In genomic region chr9:49386119-49386518, GRCm38 (mm10) we compare ENCODE assay signal across 12 mouse cellular contexts. TPM values are rescaled to one million over a fixed set of nuclear protein-coding genes. Genes with fewer than 3 reads are reported as not detected.
DNase-seq lines count a peak whose midpoint lies in the region; ATAC-seq and TF ChIP-seq lines count a peak whose summit lies in the region.
"Had no signal": no experiment of that assay in that cellular context is flagged by ENCODE, and none has a peak within 500 bp of the region (broad histone marks: within the 10 kb centered on the region; RNA-seq: fewer than 3 reads in every experiment).

No protein-coding gene starts in this region.

- 0 out of 2 replicates have a peak overlapping the region, but pooled peaks have one; percentile 5 for H3K4me2 ChIP-seq in forebrain, embryonic 11.5 days (ENCODE audit: low read depth, low read length, severe bottlenecking)
- peak overlapping the region; percentile 22 for H3K4me2 ChIP-seq in midbrain, embryonic 16.5 days (ENCODE audit: low read length)

- TF ChIP-seq CTCF in lung, adult 2 months (IDR thresholded peaks at IDR 0.05; ENCODE audit: insufficient read depth, low read length), result no peak
- no peak for TF ChIP-seq CTCF in kidney, adult 2 months (conservative IDR thresholded peaks at IDR 0.05; ENCODE audit: insufficient read depth, insufficient read length, low read depth, low read length)

- H3K4me3 ChIP-seq in lung, adult 2 months (replicated peaks; ENCODE audit: extremely low read depth, low read depth, low read length), result no peak overlapping the region
- H3K4me3 ChIP-seq in forebrain, embryonic 11.5 days (ENCODE audit: low read depth, low read length), result no peak overlapping the region
- no peak overlapping the region for H3K4me3 ChIP-seq in midbrain, embryonic 16.5 days (ENCODE audit: low read depth, low read length)
- H3K4me3 ChIP-seq in kidney, adult 2 months (ENCODE audit: insufficient read depth, low read depth, low read length), result no peak overlapping the region

- ATAC-seq in forebrain, embryonic 11.5 days (replicated peaks; ENCODE audit: low FRiP score), result no peak
- no peak for ATAC-seq in midbrain, embryonic 16.5 days
- ATAC-seq: hindbrain, embryonic 16.5 days; Patski had no signal

- WGBS in lung, adult 2 months, result 23% methylated on average over 11 of the region's 11 CpGs
- WGBS in forebrain, embryonic 11.5 days, result 25% methylated on average over 11 of the region's 11 CpGs
- WGBS in midbrain, embryonic 16.5 days, result 17% methylated on average over 11 of the region's 11 CpGs
- 36% methylated on average over 11 of the region's 11 CpGs for WGBS in kidney, adult 2 months

- no peak overlapping the region for H3K27ac ChIP-seq in forebrain, embryonic 11.5 days (ENCODE audit: low read depth, low read length)
- H3K27ac ChIP-seq in midbrain, embryonic 16.5 days (ENCODE audit: low read length), result no peak overlapping the region
- no peak overlapping the region for H3K27ac ChIP-seq in kidney, adult 2 months (ENCODE audit: insufficient read depth, low read depth, low read length)
- H3K27ac ChIP-seq: liver, embryonic 14.5 days had no signal

- H3K4me1 ChIP-seq in lung, adult 2 months (ENCODE audit: control insufficient read depth, insufficient read depth, low read length), result no peaks in the 10 kb centered on the region; the same call in 1 of the 2 replicates
- no peaks in the 10 kb centered on the region for H3K4me1 ChIP-seq in forebrain, embryonic 11.5 days (replicated peaks; ENCODE audit: control insufficient read depth, insufficient read depth, low read length)
- no peaks in the 10 kb centered on the region; the same call in 1 of the 2 replicates for H3K4me1 ChIP-seq in midbrain, embryonic 16.5 days (ENCODE audit: control insufficient read depth, insufficient read depth, low read length)
- H3K4me1 ChIP-seq in kidney, adult 2 months (ENCODE audit: control insufficient read depth, insufficient read depth, low read length), result no peaks in the 10 kb centered on the region

- no peaks in the 10 kb centered on the region for H3K27me3 ChIP-seq in forebrain, embryonic 11.5 days (ENCODE audit: control insufficient read depth, insufficient read depth, low read length)
- H3K27me3 ChIP-seq in midbrain, embryonic 16.5 days (ENCODE audit: control insufficient read depth, insufficient read depth, low read depth, low read length), result no peaks in the 10 kb centered on the region
- H3K27me3 ChIP-seq in kidney, adult 2 months (replicated peaks; ENCODE audit: control insufficient read depth, insufficient read depth, low read length), result no peaks in the 10 kb centered on the region; the same call in 1 of the 2 replicates

- H3K36me3 ChIP-seq in forebrain, embryonic 11.5 days (ENCODE audit: control insufficient read depth, insufficient read depth, low read length), result no peaks in the 10 kb centered on the region
- no peaks in the 10 kb centered on the region for H3K36me3 ChIP-seq in midbrain, embryonic 16.5 days (ENCODE audit: control insufficient read depth, insufficient read depth, low read length)
- no peaks in the 10 kb centered on the region for H3K36me3 ChIP-seq in kidney, adult 2 months (ENCODE audit: control insufficient read depth, insufficient read depth, low read length)

- no peak overlapping the region for H3K9ac ChIP-seq in forebrain, embryonic 11.5 days (ENCODE audit: low read length)
- H3K9ac ChIP-seq in midbrain, embryonic 16.5 days (ENCODE audit: low read depth, low read length), result 0 out of 2 replicates have a peak overlapping the region, but pooled peaks have one; percentile 28
- H3K9ac ChIP-seq: liver, embryonic 14.5 days had no signal

- no peak for TF ChIP-seq POLR2A in lung, adult 2 months (IDR thresholded peaks at IDR 0.05; ENCODE audit: borderline replicate concordance, extremely low read depth, low read depth, low read length)
- TF ChIP-seq POLR2A in kidney, adult 2 months (IDR thresholded peaks at IDR 0.05; ENCODE audit: low read depth, low read length), result no peak

- DNase-seq in frontal cortex, adult 2 months (ENCODE audit: extremely low spot score in 1 of 2, low spot score in 1 of 2), result peak; percentile 5 to 26
- DNase-seq in frontal cortex, postnatal 25 days (ENCODE audit: low spot score in 2 of 2), result no peak
- peak; percentile 5 to 13 for DNase-seq in lung, adult 18-20 months
- no peak for DNase-seq in lung, adult 2 months
- no peak for DNase-seq in forebrain, embryonic 11.5 days (ENCODE audit: low spot score)
- no peak for DNase-seq in kidney, adult 8-10 months
- no peak for DNase-seq in kidney, adult 2 months
- DNase-seq: gastrocnemius, postnatal 10 days had no signal

- H3K9me3 ChIP-seq in forebrain, embryonic 11.5 days (ENCODE audit: control insufficient read depth, low read length), result no peaks in the 10 kb centered on the region
- no peaks in the 10 kb centered on the region for H3K9me3 ChIP-seq in midbrain, embryonic 16.5 days (replicated peaks; ENCODE audit: control insufficient read depth, low read length, poor library complexity, severe bottlenecking)

RNA-seq across cellular contexts. Expression of gene Ankk1, which starts 40.7 kb away (rescaled TPM):
- not detected in 2 replicates for polyA plus RNA-seq in frontal cortex, adult 2 months (2012; rRNA removed)
- polyA plus RNA-seq in lung, adult 2 months (2012; rRNA removed), result 0.15 and 0.23 TPM in 2 replicates
- polyA plus RNA-seq in forebrain, embryonic 11.5 days (2014; fragmentation: Nextera tagmentation; extraction: Ambion mirVana), result not detected in 2 replicates
- polyA plus RNA-seq in midbrain, embryonic 16.5 days (2015; fragmentation: Nextera tagmentation; extraction: Ambion mirVana), result not detected in 2 replicates
- polyA plus RNA-seq in kidney, adult 2 months (2012; rRNA removed), result not detected in 2 replicates
- polyA plus RNA-seq: hindbrain, embryonic 16.5 days; liver, embryonic 14.5 days had no signal

RNA-seq across cellular contexts. Expression of gene Drd2, which starts 45.7 kb away (rescaled TPM):
- 4.4 and 8.5 TPM in 2 replicates for polyA plus RNA-seq in frontal cortex, adult 2 months (2012; rRNA removed)
- polyA plus RNA-seq in lung, adult 2 months (2012; rRNA removed), result 0.12 TPM in 1 of 2 replicates, not detected in the other
- polyA plus RNA-seq in forebrain, embryonic 11.5 days (2014; fragmentation: Nextera tagmentation; extraction: Ambion mirVana), result 0.24 and 0.57 TPM in 2 replicates
- 5.6 and 8.6 TPM in 2 replicates for polyA plus RNA-seq in midbrain, embryonic 16.5 days (2015; fragmentation: Nextera tagmentation; extraction: Ambion mirVana)
- polyA plus RNA-seq in kidney, adult 2 months (2012; rRNA removed), result 0.12 and 0.44 TPM in 2 replicates
- polyA plus RNA-seq: liver, embryonic 14.5 days; Patski had no signal

Comparison
In these comparisons a context has a peak if more than half of its experiments do, and no peak if none do; other contexts are left out.
1. DNase-seq: peak in frontal cortex, adult 2 months (2 of 2) and lung, adult 18-20 months (2 of 2); none in frontal cortex, postnatal 25 days (0 of 2), lung, adult 2 months (single experiment), forebrain, embryonic 11.5 days (single experiment), kidney, adult 8-10 months (0 of 2) and kidney, adult 2 months (single experiment).